Mouse (Mus musculus) layer of hippocampus, adult 9-11 months (tissue): ENCODE results near the gene Syne2.
"Not testable (repeated sequence)": the region's sequence is repeated elsewhere in the genome, so short reads cannot be mapped to it uniquely, and the experiment has no call there.

ENCODE experiments used
- DNase-seq: peaks from one replicate; pipeline ENCODE4 v3.0.0; 2022

The Syne2 gene

DNA sequence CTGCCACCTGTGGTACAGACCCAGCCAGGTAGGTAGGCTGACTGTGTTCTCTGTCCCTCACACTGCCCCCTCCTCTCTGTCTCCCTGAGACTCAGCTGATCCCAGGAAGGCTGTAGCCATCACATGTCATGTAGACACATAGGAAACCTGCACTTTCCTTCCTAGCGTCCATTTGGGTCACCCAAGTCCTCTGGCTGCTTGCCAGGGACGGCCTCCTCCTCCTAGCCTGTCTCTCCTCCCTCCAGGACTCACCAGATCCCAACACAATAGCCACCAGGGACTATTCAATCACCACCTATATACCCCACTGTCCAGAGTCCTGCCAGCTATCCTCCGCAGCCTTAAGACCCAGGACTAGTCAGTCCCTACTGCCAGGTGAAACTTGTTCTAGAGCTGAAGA, 293.1 kb downstream of the Syne2 start:
- DNase-seq, result no peak

DNA sequence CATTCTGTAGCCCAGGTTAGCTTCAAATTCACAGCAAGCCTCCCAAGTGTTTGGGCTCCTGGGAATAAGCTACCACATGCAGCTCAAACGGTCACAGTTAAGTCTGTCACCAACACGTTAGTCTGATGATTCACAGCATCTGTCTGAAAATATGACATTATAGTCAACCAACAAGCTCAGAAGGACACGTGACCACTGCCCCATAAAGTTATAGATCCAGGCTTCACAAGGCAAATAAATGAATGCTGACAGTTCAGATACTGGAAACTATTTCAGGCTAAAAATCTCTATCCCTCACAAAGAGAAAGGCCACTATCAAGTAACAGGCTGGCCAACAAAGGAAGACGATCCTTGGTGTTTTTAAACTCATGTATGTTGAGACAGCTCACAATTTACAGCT, 298.6 kb downstream of the Syne2 start:
- DNase-seq, result no peak

DNA sequence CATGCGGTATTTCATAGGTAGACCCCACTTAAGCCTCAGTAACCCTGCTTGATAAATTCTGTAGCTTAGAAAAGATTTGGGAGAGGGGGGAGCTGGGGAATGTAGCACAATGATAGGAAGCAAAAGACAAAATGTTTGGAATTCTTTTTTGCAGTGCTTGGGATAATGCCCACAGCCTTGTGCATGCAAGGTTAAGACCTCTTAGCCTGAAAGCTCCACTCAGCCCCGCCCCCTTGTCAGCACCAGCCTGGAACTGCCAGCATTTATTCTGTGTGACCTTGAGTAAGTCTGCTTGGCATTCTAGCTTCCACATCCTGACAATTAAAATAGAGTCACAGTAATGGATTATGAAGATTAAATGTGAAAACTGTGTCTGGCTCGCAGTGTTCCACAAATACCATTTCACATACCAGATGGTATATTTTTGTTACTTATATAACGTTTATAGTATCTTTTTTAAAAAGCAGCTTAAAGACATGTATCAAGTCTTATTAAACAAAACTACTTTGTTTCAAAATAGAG, 299.8 kb downstream of the Syne2 start:
- no peak for DNase-seq

DNA sequence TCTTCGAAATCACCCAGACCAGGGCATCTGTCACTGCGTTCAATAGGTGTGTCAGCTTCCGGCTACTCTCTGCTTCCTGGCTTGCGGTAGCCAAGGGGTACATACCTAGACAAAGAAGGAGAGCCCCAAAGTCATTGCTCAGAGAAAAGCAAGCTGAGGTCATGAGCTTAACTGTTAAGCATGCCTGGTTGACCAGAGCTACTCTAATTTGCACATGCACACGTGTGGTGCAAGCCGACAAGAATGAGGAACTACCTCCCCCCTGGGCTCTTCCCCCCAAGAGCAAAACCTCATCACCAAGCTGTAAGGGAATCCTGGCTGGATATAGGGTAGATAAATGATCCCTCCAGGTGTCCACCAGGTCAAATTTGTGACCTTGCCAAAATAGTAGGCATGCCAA, 305.3 kb downstream of the Syne2 start:
- DNase-seq, result no peak

DNA sequence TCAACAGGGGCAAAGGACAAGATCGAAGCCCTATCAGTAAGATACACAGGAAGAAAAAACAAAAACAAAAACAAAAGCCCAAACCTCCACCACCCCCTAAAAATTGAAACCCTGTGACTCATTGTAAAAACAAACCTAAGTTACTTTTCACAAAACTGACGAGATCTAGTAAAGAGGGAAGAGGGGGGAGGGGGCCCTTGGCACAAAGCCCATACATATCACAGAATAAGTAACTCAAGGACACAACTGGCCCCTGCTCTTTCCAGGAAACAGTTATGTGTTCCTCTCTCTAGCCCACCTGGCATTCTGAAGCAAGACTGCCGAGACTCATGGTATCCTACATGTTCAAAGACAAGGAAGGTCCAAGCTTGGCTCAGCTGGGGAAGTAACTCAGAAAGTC, 310.4 kb downstream of the Syne2 start:
- no peak for DNase-seq

DNA sequence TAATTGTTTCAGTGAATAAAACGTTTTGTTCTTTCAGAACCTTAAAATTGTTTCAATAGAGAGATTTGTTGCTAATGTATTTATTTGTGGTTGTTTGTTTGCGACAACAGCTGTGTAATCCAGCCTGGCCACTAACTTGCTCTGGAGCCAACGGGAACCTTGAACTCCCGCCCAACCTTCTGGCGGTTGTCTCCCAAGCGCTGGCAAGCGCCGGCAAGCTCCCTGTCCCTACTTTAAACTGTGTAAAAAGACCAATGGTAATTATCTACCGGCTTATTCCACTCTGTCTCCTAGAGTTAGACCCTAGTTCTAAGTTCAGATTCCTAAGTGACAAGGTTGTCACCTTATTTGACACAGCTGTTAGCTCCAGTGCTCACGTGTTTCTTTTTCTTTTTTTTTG, 310.9 kb downstream of the Syne2 start:
- no peak for DNase-seq

DNA sequence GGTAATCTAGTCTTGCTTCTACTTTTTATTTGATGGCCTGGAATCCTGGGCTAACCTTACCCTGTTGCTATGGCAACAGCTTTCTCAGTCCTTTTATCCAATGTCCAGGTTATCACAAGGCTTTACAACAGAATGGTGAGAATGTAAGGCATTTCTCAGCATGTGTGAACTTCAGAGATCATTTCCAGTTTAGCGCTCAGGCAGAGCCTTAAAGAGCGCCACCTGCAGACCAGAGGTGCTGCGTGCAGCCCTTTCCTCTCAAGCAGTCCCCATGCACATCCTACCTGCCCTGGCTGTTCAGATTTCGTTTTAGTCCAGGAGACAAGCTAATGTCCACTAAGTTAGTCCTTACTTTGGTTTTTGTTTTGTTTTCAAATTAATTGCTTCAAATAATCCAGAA, 312.3 kb downstream of the Syne2 start:
- DNase-seq, result no peak

DNA sequence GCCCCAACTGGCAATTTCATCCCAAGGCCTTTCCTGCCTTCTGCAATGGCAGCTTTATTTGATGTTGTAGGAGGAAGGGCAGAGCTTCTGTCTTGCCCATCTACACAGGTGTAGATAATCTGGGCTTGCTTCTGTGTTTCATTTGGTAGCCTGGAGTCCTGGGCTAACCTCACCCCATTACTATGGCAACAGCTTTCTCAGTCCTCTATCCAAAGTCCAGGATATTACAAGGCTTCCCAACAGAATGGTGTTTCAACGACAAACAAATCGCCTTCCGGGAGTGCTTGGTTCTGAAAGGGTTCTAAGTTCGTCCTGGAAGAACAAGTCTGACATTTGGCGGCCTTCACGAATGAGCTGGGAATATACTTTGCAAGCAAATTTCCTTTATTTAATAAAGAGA, 313.0 kb downstream of the Syne2 start:
- DNase-seq, result no peak

DNA sequence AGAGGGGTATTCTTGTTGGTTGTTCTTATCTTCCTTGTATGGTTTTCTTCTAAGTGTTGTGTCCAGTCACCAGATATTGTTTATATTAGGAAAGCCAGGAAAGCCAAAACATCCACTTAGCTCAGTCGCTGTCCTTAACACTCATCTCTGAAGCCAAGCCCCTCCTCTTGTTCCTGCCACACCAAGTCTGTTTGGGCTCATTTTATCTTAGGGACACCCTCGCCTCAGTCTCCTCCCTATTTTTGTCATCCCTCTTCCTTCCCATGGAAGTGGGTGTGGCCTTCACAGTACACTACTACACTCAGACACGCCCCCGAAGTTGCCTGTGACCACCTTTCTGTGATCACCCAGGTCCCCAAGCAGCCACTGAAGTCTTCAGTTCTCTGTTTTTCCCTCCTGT, 314.7 kb downstream of the Syne2 start:
- no peak for DNase-seq

DNA sequence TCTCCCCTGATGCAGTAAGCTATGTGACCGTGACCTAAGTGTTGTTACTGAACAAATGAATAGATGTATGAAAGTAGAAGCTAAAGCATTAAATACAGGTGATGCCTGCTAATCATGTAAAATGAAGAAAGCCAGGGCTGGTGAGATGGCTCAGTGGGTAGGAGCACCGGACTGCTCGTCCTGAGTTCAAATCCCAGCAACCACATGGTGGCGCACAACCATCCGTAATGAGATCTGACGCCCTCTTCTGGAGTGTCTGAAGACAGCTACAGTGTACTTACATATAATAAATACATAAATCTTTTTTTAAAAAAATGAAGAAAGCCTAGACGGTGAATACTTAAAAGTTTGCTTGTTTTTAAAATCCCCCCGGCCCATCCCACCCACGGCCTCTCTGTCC, 315.1 kb downstream of the Syne2 start:
- not testable (repeated sequence) for DNase-seq

DNA sequence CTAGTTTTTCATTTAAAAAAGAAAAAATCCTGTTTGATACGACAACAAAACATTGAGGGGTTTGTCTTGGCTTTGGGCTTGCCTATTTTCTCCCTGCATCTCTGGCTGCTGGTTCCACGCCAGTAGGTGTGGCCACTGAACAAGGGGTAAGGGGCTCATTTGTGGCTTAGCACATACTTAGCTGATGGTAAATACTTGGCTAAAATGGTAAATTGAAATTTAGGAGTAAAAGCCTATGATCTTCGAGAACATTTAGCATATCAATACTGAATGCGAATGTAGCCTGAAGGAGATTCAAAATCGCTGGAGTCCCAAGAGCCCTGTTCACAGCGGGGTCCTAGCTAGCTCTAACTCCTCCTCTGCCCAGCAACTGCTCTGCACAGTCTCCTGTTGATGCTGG, 318.8 kb downstream of the Syne2 start:
- no peak for DNase-seq

DNA sequence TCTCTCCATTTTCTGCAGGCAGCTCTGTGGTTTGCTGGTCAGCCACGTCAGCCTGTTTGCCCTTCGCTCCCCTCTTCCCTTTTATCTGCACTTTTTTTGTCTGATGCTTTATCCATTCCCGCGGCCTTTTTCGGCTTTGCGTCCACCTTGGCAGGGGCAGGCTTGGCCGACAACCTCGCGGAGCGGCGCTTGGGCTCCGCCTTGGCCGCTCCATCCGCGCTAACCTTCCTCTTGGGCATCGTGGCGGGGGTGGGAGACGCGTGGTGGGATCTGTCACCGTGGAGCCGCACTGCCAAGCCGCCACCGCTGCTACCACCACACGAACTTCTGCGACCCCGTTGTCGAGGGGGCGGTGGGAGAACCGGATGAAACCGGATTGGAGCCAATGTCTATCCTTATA, 334.5 kb downstream of the Syne2 start:
- not testable (repeated sequence) for DNase-seq
